Mouse (Mus musculus): ENCODE measurements around the gene Timm10b.

Timm10b gene

DNA sequence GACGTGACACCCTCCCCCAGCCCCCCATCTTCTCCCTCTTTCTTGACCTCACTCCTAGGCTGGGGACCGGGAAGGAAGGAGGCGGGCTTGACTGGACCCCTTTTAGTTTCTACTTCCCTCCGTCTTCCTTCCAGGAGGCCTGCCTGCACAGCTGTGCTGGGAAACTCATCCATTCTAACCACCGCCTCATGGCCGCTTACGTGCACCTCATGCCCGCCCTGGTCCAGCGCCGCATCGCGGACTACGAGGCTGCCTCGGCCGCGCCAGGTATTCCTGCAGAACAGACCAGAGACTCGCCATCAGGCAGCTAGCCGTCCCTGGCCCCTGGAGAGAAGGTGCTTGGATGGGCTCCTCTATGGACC, 1.0 kb downstream of the Timm10b start:
- no peak for DNase-seq (ENCODE audit: low spot score)

- no peak for DNase-seq (ENCODE audit: low spot score)
These were observed 2.1 kb downstream of the Timm10b start for GRCm38 (mm10) chr7:105641936-105642335.

DNA sequence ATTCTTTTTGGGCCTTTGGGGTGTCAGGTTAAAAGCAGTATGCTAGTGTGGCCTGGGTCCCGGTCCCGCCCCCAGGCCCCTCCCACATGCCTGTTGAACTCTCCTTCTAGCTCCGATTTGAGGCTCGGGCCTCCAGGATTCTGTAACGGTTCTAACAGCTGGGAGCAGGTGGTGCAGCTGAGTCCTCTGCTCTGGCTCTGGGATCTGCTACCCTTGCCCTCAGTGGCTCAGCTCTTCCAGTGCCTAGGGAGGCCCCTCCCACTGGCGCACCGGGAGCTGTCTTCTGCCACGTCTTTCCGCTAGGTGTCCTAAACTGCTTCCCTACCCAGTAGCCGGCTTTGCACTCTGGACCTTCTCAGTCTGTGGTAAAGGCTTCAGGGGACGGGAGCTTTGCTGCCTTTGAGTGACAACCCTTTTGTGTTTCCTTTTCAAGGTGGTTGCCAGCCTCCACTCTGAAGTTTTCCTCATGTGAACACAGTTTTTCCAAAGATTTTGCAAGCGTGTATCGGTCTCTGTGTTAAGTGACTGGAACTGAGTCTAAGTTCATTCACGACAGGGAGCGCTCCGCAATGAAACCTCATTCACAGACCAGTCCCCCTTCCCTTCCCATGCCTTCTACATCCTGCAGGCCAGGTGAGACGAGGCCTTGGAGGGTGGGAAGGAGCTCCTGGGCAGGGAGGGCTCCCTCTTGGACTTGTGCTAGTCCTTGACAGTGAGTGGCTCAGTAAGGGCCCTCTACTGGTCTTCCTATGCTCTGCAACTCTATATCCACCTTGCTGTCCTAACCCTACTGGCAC, 11.0 kb downstream of the Timm10b start, which contains the start of gene Dnhd1:
Dnhd1 (plus strand) TSS at position 189 of the 797 bp plus-strand sequence.
- DNase-seq (ENCODE audit: low spot score), result peak; percentile 62

GRCm38 (mm10) chr7:105685541-105686197, 45.8 kb downstream of the Timm10b start:
- DNase-seq (ENCODE audit: low spot score), result no peak

- no peak for DNase-seq (ENCODE audit: low spot score)
These were observed 51.0 kb downstream of the Timm10b start for GRCm38 (mm10) chr7:105690875-105691274.

All from T-cell, adult 2 months (primary cell).